Mouse (Mus musculus) CD4-positive, CD25-positive, alpha-beta regulatory T cell, adult 4 months (primary cell): ENCODE data around the gene Srpk1. TPM values are rescaled to one million over a fixed set of nuclear protein-coding genes. Genes with fewer than 3 reads are reported as not detected.
A peak's percentile ranks its signal among the peaks of the same experiment; 100 is the strongest.

Source experiments
- ATAC-seq: one replicate; pipeline ENCODE4 v1.8.0; 2017
- polyA plus RNA-seq, 2 experiments: library from polyadenylated mRNA; unstranded; fragments of 100-300 nt; shearing (Covaris generic); gene quantifications; one replicate each; pipeline ENCODE4 v1.2.1; 2017

Gene Srpk1
- polyA plus RNA-seq, result 100 to 1,000 TPM; 204 to 234 TPM

DNA sequence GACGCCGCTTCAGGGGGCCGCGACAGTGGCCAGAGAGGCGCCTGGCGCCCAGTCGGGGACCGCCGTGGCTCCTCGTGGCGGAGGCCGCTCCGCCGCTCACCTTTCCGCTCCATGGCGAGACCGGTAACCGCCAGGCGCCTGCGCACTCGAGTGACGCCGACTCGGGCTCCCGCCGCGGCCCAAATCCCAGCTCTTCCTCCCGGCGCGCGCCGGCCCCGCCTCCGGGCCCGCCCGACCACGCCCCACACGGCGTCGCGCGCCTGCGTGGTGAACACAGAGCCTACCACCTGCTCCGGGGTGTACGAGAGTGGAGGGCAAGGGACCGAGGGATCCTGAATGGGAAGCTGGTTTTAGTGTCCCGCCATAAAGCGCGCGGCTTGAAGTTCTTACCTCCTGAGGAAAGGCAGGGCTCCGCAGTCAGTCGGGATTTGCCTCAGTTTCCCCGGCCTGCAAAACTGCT lies at the start of gene Srpk1:
Gene Srpk1, minus strand, starts transcription at position 410 of the 460 bp plus-strand sequence.
- ATAC-seq, result peak; percentile 80

- no peak for ATAC-seq
Observed at GRCm38 (mm10) chr17:28659564-28659963, 37.1 kb upstream of the Srpk1 start.

DNA sequence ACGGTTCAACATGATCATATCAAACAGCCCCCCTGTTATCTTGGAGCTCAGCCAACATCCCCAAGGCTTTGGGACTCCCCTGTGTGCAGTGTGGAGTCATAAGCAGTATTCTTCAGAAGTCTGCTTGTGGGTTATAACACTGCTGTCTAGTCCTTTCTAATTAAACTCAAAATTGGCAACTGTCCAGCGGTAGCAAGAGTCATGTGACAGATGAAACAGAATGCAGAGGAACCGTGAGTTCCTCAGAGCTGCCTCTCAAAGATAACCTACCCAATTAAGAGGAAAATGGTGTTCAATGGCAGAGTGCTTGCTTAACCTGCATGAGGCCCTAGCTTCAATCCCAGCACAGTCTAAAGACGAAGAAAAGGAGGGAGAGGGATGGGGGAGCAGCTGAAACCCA lies 35.4 kb upstream of the Srpk1 start:
- peak; percentile 75 for ATAC-seq

DNA sequence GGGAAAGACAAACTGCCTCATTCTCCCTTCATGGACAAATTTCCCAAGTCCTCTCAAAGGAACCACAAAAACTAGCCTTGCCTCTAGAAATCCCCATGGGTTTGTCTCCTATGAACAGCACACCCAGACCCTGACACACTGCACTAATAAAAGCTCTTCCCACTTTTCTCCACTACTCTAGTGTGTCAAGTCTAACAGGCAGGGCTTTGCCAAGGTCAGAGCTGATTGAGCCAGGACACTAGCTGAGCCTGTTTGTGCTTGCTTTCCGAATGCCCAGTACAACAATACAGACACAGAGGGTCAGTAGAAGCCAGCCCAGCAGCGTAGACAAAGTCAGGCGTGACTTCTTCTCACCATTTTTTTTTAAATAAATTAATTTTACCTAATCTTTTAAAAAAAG lies 27.8 kb upstream of the Srpk1 start:
- no peak for ATAC-seq

DNA sequence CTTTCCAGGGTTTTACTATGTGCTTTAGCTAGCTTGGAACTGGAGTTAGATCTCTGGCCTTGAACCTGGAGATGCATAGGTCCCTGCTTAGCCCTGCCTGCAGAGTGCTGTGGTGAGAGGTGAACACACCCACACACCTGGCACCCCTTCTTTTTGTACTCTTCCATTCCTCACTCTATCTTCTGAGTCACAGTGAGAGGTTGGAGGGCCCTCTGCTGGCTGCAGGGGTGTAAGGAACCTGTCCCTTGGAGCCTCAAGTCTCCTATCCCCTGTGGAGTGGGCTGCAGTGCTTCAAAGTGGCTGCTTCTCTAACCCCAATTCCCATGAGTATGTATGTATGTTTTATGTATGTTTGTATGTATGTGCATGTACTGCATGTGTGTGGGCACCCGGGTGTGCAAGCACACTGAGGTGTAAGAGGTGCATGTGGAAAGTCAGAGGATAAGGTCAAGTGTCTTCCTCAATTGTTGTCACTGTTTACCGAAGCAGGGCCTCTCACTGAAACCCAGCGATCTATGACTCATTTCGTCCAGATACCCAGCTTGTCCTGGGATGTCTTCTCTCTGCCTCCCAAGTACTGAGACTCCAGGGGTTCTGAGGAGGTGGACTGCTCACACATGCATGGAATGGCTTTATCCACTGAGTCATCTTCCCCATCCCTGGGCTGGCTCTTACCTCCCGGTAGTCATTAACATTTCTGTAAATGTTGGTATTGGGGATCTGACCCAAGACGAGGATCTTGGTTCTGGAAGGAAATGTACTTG lies 26.3 kb upstream of the Srpk1 start:
- peak; percentile 72 for ATAC-seq

- ATAC-seq, result no peak
Observed at GRCm38 (mm10) chr17:28646221-28646620, 23.7 kb upstream of the Srpk1 start.

GRCm38 (mm10) chr17:28644112-28644511 lies 21.6 kb upstream of the Srpk1 start:
- no peak for ATAC-seq

DNA sequence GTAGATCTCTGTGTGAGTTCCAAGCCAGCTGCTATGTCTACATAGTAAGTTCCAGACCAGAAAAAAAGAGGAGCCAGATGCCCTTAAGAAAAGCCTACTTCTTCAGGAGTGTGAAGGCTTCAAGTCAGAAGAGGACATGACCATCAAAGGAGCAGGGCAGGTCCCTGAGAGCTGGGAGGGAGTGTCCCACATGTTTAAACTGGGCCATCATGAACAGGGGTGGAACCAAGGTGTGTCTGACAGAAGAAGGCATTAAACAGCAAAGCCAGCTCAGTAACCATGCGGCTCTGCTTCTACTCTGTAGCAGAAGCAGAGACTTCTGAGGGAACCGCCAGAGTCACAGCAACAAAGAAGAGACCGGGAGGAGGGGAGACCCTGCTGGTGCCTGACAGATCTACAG lies 21.2 kb upstream of the Srpk1 start:
- ATAC-seq, result no peak

- no peak for ATAC-seq
Observed at GRCm38 (mm10) chr17:28640113-28640512, 17.6 kb upstream of the Srpk1 start.

DNA sequence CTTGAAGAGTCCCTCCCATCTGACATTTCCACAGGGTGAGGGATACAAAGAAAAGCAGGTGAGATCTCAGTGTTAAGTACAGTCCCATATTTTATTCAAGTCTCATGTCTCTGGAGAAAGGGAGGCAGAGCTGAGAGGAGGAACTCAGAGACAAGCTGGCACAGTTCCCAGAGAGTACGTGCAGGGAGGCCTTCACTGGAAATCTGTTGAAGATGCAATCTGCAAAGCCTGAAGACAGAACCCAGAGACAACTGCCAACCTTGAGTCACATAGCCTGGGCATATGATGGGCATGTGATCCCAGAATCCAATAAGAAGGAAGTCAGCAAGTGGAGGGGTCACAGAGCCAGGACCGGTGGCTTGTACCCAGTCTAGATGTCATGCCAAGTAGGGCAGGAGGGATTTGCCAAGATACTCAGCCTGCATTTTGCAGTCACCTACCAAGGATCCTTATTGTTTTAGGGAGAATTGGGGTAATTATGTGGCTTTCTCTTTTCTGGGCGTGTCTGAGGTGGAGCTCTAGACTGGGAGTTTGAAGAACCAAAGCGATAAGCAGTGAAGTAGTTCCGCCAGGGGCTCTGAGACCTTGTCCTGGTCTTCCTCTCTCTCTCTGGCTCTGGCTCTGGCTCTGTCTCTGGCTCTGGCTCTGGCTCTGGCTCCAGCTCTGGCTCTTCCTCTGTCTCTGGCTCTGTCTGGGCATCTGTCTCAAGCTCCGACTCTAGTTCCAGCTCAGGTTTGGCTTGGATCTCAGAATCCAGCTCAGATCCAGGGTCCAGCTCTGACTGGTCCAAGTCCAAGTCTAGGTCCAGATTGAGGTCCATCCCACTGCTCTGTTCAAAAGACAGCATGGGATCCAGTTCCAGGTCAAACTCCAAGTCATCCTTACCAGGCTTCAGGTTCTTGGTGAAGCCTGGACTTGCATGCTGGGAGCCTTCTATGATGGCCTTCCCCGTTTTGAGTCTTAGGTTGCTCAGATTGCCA lies 15.5 kb upstream of the Srpk1 start:
- no peak for ATAC-seq

- no peak for ATAC-seq
Observed at GRCm38 (mm10) chr17:28635842-28636241, 13.3 kb upstream of the Srpk1 start.

GRCm38 (mm10) chr17:28629125-28629524 lies 6.6 kb upstream of the Srpk1 start:
- no peak for ATAC-seq

- no peak for ATAC-seq
Observed at GRCm38 (mm10) chr17:28628248-28629124, 6.0 kb upstream of the Srpk1 start.

DNA sequence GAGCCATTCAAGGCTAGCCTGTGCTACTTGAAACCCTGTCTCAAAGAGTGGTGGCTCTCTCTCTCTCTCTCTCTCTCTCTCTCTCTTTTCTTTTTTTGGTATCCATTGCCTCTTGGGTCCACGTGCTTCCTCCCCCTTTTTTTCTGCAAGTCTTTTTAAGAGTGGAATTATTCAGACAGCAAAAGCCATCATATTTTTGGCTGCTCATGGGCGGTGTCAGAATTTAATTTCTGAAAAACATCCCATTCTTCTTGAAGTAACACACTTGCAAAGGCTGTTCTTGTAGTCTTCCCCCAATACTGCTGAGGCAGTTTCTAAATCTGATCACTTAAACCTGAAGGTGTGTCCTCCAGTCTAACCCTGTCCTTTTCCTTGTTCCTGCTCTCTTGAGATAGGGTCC lies 4.4 kb upstream of the Srpk1 start:
- ATAC-seq, result no peak

DNA sequence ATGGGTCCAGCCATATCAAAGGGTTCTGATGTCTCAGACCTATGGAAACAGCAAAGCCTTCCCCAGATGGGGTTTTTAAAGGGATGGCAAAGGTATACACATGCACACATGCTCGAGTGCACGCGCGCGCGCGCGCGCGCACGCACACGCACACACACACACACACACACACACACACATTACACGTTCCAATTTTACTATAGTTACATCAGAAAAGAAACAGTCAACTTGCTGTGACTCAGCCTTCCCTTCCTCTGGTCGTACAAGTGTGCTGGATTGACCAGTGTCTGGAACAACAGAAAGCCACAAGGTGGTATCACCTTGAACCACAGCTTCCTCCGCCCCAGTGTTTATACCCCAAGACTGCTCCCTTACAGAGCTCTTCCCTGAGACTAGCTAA lies 2.8 kb upstream of the Srpk1 start:
- ATAC-seq, result no peak

- no peak for ATAC-seq
Observed at GRCm38 (mm10) chr17:28624841-28625240, 2.3 kb upstream of the Srpk1 start.

DNA sequence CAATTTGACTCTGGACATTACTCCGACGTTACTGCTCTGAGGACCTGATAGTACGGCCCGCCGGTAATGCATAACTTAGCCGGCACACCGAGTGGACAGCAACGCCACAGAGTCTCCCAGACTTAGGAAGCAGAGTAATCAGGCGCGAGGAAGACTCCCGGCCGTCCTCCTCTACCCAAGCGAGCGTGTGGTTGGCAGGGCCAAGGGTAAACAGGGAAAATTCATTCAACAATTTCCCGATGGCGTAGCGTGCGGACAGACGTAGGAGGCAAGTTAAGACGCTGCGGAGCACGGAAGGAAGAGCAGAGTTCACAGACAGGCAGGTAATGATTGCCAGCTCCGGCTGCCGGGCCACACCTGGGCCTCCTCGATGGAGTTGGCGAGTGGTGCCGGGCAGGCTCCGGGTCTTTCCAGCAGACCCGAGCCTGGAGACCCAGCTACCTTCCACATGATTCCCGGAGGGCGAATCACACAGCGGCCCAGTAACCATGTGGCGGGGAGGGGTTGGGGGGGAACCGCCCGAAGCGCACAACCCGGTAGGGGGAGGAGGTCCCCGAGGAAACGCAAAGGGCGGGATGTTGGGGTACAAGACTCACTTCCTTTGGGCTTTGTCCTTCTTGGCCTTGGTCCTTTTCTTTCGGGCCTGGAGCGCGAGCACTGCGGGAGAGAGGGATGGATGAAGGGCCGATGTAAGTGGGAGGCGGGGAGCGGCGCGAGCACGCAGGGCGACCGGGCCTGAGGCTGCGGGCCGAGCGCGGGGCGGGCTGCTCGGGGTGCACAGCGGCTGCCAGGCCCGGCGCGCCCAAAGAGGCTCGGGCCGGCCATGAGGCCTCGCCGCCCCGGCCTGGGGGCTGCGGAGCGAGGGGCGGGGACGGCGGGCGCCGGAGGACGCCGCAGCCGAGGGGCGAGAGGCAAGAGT lies 869 bp downstream of the Srpk1 start:
- ATAC-seq, result peak; percentile 50

DNA sequence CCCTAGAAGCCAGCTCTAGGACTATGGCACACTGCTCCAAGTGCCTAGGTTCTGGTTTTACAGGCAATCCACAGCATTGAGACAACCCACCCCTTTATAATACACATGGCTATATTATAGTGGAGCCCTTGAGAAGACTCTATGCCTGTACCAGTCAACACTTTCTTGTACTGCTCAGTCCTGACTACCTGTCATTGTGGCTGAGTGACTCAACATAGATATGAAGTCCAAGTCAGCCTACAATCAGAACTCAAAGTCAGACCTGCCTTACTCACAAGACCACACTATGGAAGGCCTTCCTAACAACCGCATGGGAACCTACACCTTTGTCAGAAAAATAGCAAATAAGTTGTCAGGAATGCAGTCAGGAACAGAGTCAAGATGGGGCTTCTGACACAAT lies 3.7 kb downstream of the Srpk1 start:
- ATAC-seq, result no peak

GRCm38 (mm10) chr17:28618124-28618523 lies 4.4 kb downstream of the Srpk1 start:
- ATAC-seq, result no peak

GRCm38 (mm10) chr17:28617636-28618035 lies 4.9 kb downstream of the Srpk1 start:
- no peak for ATAC-seq

GRCm38 (mm10) chr17:28615332-28615731 lies 7.2 kb downstream of the Srpk1 start:
- no peak for ATAC-seq
